Mouse (Mus musculus): ENCODE measurements around the gene G6pc.
"Not testable (repeated sequence)": the region's sequence is repeated elsewhere in the genome, so short reads cannot be mapped to it uniquely, and the experiment has no call there.

The G6pc gene

DNA sequence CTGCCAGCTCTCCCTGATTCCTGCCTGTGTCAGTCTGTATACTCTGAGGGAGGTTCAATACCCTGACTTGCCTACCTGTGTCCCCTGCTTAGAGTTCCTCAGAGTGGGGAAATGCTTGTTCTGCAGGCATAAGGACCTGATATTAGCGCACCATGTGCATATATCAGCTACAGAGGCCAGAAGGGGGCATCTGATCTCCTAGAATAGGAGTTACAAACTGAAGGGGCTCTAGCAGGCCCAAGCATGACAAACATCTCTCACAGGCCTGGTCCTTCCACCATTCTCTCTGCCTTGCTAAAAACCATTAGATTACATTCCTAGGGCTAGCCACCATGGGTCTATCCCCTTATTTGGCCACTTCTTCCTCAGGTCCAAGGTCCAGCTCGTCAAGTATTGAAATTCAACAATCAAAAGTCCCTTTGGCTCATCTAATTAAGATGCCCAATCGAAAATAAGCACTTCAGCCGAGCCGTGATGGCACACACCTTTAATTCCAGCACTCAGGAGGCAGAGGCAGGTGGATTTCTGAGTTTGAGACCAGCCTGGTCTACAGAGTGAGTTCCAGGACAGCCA lies 12.8 kb upstream of the G6pc start:
- in situ Hi-C loops (cut with MboI, MseI): no loop called here

- in situ Hi-C loops (cut with MboI, MseI): no loop called here
Measured at GRCm38 (mm10) chr11:101355916-101356315, 11.4 kb upstream of the G6pc start.

DNA sequence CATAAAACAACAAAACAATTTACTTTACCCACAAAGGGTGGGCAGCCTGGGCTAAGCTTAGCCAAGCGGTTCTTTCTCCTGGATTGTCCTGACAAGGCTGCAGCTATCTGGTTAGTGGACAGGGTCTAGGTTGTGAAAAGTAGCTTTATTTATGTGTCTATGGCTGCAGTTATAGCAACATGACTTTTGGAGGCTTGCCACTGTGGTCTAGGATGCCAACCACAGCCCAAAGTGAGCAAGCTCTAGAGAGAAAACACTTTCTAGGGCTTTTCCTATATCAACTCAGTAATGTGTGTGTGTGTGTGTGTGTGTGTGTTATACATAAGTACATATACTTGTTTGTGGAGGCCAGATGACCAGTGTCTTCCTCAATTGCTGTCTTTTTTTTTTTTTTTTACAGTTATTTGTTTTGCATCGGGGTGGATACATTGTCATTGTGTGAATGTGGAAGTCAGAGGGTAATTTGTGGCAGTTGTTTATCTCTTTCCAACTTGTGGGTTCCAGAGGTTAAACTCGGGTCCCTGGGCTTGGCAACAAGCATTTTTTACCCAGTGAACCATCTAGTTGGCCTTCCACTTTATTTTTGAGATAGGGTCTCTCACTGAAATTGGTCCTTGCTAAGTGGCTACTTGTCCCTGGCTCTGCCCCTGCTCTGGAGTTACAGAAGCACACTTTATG lies 9.7 kb upstream of the G6pc start:
- in situ Hi-C loops (cut with MboI, MseI): no loop called here

GRCm38 (mm10) chr11:101359776-101360175 lies 7.6 kb upstream of the G6pc start:
- in situ Hi-C loops (cut with MboI, MseI): no loop called here

DNA sequence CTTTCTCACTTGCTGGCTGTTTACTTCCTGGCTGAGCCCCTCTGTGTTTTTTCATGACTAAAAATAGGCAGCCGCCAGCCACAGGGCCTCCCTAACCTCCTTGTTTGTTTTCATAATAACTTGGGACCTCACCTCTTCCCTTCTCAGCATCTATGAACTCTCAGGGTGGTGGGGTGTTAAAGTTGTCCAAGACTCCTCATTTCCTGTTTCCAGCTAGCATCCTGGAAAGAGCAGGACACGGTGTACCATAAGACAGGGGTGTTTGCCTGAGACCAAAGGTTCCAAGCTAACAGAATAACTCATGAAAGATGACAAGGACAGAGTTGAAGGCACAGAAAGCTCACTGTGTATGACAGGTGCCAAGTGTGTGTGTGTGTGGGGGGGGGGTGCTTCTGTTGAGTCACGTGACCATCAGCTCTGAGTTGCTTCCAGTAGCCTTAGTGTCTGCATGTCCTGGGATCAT lies 6.7 kb upstream of the G6pc start:
- in situ Hi-C loops (cut with MboI, MseI): no loop called here

- in situ Hi-C loops (cut with MboI, MseI): no loop called here
Measured at GRCm38 (mm10) chr11:101364531-101364931, 2.8 kb upstream of the G6pc start.

- in situ Hi-C loops (cut with MboI, MseI): no loop called here
Measured at GRCm38 (mm10) chr11:101370141-101370540, 2.8 kb downstream of the G6pc start.

DNA sequence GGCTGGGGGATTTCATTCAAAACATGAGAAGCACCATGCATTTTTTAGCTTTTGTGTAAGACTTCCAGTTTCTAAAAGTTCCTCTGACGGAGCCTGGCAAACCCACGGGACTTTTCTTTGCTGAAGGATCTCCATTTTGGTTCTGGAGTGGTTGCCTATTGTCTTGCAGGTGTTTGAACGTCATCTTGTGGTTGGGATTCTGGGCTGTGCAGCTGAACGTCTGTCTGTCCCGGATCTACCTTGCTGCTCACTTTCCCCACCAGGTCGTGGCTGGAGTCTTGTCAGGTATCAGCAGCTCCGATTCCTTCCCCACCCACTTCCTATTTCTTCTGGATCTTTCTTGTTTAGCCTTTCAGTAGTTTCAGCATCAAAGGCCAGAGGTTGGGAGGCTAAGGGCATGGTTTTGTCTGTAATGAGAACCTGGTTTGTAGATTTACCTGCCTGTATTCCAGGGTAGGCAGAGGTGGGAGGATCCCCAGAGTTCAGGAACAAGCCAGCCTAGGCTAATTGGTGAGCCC lies 7.1 kb downstream of the G6pc start:
- in situ Hi-C loops (cut with MboI, MseI): no loop called here

DNA sequence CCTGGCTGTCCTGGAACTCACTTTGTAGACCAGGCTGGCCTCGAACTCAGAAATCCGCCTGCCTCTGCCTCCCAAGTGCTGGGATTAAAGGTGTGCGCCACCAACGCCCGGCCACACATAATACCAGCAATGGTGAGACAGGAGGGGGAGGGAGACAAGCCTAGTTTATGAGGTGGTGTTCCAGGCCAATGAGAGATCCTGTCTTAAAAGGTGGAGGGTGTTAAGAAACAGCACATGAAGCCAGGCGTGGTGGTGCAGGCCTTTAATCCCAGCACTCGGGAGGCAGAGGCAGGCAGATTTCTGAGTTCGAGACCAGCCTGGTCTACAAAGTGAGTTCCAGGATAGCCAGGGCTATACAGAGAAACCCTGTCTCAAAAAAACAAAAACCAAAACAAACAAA lies 10.8 kb downstream of the G6pc start:
- in situ Hi-C loops (cut with MboI, MseI): not testable (repeated sequence)

GRCm38 (mm10) chr11:101378926-101379325 lies 11.6 kb downstream of the G6pc start:
- in situ Hi-C loops (cut with MboI, MseI): no loop called here

DNA sequence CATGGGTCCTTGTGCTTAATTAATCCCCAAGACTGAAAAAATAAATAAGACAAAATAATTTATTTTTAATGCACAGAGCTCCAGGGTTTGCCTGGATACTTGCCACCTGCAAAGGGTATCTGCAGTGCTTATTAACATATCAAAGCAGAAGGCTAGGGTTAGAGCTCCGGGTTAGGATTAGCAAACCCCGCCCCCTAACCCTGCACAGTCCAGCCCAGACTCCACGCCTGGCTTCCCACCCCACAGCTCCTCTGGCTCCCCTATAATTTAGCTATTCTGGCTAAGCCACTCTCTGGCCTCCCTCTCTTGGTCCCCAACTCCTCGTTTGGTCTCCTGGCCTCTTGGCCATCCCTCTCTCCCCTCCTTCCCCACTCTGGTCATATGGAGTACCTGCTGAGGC lies 14.5 kb downstream of the G6pc start:
- in situ Hi-C loops (cut with MboI, MseI): no loop called here

- in situ Hi-C loops (cut with MboI, MseI): loop anchor here in 1 of 2 experiments (5.0 kb wide), 1 partner anchor 63 kb away; the partner anchor contains the start of gene Aoc3
Measured at GRCm38 (mm10) chr11:101395110-101395509, 27.7 kb downstream of the G6pc start.

GRCm38 (mm10) chr11:101415306-101415705 lies 47.9 kb downstream of the G6pc start:
- in situ Hi-C loops (cut with MboI, MseI): no loop called here

GRCm38 (mm10) chr11:101416433-101417100 lies 49.2 kb downstream of the G6pc start:
- in situ Hi-C loops (cut with MboI, MseI): no loop called here

GRCm38 (mm10) chr11:101417101-101417855 lies 49.9 kb downstream of the G6pc start, which contains the start of gene Aarsd1:
TSS of gene Aarsd1 (minus strand) at chr11:101417615.
- in situ Hi-C loops (cut with MboI, MseI): no loop called here

- in situ Hi-C loops (cut with MboI, MseI): no loop called here
Measured at GRCm38 (mm10) chr11:101418991-101419390, 51.6 kb downstream of the G6pc start.

DNA sequence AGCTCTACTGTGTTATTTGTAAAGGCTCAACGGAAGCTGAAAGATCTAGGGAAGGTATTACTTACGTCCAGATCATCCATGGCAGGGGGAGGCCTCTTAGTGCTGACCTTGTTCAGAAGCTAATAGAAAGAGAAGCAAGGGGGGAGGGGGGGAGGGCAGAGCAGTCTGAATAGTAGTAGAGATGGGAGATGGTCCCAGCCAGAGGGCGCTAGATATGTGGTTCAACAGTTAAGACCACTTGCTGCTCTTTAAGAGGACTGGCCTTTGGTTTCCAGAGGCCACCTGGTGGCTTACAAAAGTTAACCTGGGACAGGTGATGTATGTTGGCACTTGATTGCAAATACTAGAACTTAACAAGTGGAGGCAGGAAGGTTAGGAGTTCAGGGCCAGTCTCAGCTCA lies 52.2 kb downstream of the G6pc start:
- in situ Hi-C loops (cut with MboI, MseI): no loop called here

DNA sequence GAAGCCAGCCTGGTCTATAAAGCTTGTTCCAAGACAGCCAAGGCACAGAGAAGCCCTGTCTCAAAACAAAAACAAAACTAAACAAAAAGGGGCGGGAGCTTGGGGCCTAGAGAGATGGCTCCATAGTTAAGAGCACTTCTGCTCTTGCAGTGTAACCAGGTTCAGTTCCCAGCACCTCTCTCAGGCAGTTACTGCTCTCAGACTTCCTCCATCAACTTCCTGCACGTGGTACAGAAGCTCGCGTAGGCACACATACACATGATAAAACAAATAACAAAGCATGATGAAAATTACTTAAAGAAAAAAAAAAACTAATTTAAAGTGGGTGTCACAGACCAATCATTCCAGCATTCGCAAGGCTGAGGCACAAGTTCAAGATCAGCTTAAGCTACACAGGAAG lies 52.8 kb downstream of the G6pc start:
- in situ Hi-C loops (cut with MboI, MseI): no loop called here

DNA sequence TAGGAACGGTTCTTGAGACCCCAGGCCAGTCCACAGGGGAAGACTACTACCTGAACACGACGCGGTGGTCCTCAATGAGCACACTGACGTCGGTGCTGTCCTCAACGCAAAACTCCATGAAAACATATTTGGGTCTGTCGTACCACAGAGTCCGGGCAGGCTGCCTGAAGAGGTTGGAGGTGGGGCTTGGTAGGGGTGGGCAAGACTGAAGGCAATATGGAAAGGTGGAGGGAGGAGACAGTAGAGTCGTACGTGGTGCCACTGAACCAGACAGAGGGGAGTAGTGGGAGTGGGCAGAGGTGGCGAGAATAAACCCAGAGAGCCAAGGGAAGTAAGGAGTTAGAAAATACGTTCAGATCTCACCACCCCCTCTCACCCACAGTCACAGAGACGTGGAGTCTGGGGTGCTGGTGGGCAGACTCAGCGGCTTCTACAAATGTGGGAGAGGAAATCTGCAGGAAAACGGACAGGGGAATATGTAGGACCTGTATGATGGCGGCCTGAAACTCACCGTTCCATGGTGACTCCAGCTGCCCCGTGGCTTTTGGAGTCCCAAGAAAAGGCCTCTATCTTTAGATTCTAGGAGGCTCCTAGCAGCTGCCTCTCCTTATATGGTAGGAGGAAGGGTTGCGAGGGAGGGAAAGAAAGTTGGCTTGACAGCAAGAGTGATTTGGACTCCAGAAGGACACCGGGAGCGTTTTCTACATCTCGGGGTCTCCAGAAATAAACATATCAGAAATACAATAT lies 56.9 kb downstream of the G6pc start, which contains the start of gene Gm27029:
Gm27029 (minus strand) TSS at position 692 of the 747 bp plus-strand sequence.
- in situ Hi-C loops (cut with MboI, MseI): no loop called here

GRCm38 (mm10) chr11:101424925-101425813 lies 57.8 kb downstream of the G6pc start, which contains the start of the genes Rundc1 and Ptges3l:
TSS of gene Rundc1 (plus strand) at chr11:101425085.
TSS of gene Ptges3l (minus strand) at chr11:101425333.
- in situ Hi-C loops (cut with MboI, MseI): no loop called here

Data from T-helper 17 cell (primary cell).